Mouse (Mus musculus) MEL (cell line): Measurements from ENCODE around the gene Bcl6.

Experiments used
- BHLHE40 ChIP-seq: IDR thresholded peaks from 2 replicates; pipeline ENCODE4 v1.6.1; 2012; ENCODE audit warnings: low read depth, mild to moderate bottlenecking, inconsistent platforms, low read length, improper control_type of control experiment, borderline replicate concordance
- CTCF ChIP-seq, 3 experiments: IDR thresholded peaks in 2 of 3; conservative IDR thresholded peaks in 1 of 3; 2 replicates each; pipeline ENCODE4 v1.5.1; 2011 to 2012; ENCODE audit warnings: low read length in 3 of 3, low read depth in 2 of 3, mild to moderate bottlenecking in 2 of 3, improper control_type of control experiment in 1 of 3, inconsistent platforms in 1 of 3, mixed read lengths in 1 of 3, moderate library complexity in 1 of 3; ENCODE audit not compliant: control insufficient read depth in 1 of 3, insufficient read depth in 1 of 3, poor library complexity in 1 of 3, severe bottlenecking in 1 of 3
- MAX ChIP-seq: IDR thresholded peaks from 2 replicates; pipeline ENCODE4 v1.6.1; 2011; ENCODE audit warnings: low read length, improper control_type of control experiment
- POLR2A ChIP-seq, 2 experiments: IDR thresholded peaks; 2 replicates each; pipeline ENCODE4 v1.6.1; 2011 to 2012; ENCODE audit warnings: low read length in 2 of 2, mild to moderate bottlenecking in 2 of 2, control low read depth in 1 of 2, improper control_type of control experiment in 1 of 2, low read depth in 1 of 2, moderate library complexity in 1 of 2; ENCODE audit not compliant: control insufficient read depth in 1 of 2, insufficient read depth in 1 of 2, poor library complexity in 1 of 2
- SIN3A ChIP-seq: IDR thresholded peaks from 2 replicates; pipeline ENCODE4 v1.6.1; 2012; ENCODE audit warnings: low read length, improper control_type of control experiment, inconsistent platforms
- USF1 ChIP-seq: IDR thresholded peaks from 2 replicates; pipeline ENCODE4 v1.6.1; 2014; ENCODE audit warnings: low read depth, mild to moderate bottlenecking, inconsistent platforms, low read length, improper control_type of control experiment, moderate library complexity
- ZMIZ1 ChIP-seq: IDR thresholded peaks from 2 replicates; pipeline ENCODE4 v1.6.1; 2012; ENCODE audit warnings: low read depth, mild to moderate bottlenecking, inconsistent platforms, low read length, improper control_type of control experiment, moderate library complexity
- ZNF384 ChIP-seq: IDR thresholded peaks from 2 replicates; pipeline ENCODE4 v1.6.1; 2012; ENCODE audit warnings: low read depth, mild to moderate bottlenecking, inconsistent platforms, low read length, improper control_type of control experiment

GRCm38 (mm10) chr16:23993351-23994321 is 5.0 kb upstream of the Bcl6 start:
- no peak for TF ChIP-seq CTCF (IDR thresholded peaks at IDR 0.05 in 2 of 3, conservative IDR thresholded peaks at IDR 0.05 in 1 of 3; ENCODE audit: control insufficient read depth in 1 of 3, insufficient read depth in 1 of 3, low read depth in 2 of 3, low read length in 3 of 3, poor library complexity in 1 of 3, severe bottlenecking in 1 of 3)
- TF ChIP-seq USF1 = no peak
- TF ChIP-seq BHLHE40 = no peak
- no peak for TF ChIP-seq POLR2A (IDR thresholded peaks at IDR 0.05; ENCODE audit: control insufficient read depth in 1 of 2, insufficient read depth in 1 of 2, low read depth in 1 of 2, low read length in 2 of 2, poor library complexity in 1 of 2)
- TF ChIP-seq MAX = no peak
- no peak for TF ChIP-seq ZNF384
- no peak for TF ChIP-seq ZMIZ1
- TF ChIP-seq SIN3A = no peak
